Mouse (Mus musculus) erythroblast, adult 5-6 weeks (primary cell): Measurements from ENCODE around the gene Pram1. TPM values are rescaled to one million over a fixed set of nuclear protein-coding genes. Genes with fewer than 3 reads are reported as not detected.
"Not testable (repeated sequence)": the region's sequence is repeated elsewhere in the genome, so short reads cannot be mapped to it uniquely, and the experiment has no call there.

Experiments
- ATAC-seq: replicated peaks from 2 replicates; pipeline ENCODE4 v1.8.0; 2016; ENCODE audit warnings: moderate number of reproducible peaks, mild to moderate bottlenecking, moderate TSS enrichment, inconsistent platforms; ENCODE audit not compliant: poor library complexity, low FRiP score, severe bottlenecking
- total RNA-seq, 2 experiments: library from RNA; stranded (forward) in 1 of 2; stranded (reverse) in 1 of 2; fragments of 150-400 nt in 1 of 2; fragments of 200-764, 138-1000 nt in 1 of 2; gene quantifications; 2 replicates each; pipeline versions ENCODE4 v1.2.3 to v1.2.4; 2015 to 2017; ENCODE audit warnings: low replicate concordance in 2 of 2

The Pram1 gene
- 48.4 and 55.8 TPM in 2 replicates for total RNA-seq (2015; ENCODE audit: low replicate concordance)
- 6.3 and 12.6 TPM in 2 replicates for total RNA-seq (2017; ENCODE audit: low replicate concordance)

DNA sequence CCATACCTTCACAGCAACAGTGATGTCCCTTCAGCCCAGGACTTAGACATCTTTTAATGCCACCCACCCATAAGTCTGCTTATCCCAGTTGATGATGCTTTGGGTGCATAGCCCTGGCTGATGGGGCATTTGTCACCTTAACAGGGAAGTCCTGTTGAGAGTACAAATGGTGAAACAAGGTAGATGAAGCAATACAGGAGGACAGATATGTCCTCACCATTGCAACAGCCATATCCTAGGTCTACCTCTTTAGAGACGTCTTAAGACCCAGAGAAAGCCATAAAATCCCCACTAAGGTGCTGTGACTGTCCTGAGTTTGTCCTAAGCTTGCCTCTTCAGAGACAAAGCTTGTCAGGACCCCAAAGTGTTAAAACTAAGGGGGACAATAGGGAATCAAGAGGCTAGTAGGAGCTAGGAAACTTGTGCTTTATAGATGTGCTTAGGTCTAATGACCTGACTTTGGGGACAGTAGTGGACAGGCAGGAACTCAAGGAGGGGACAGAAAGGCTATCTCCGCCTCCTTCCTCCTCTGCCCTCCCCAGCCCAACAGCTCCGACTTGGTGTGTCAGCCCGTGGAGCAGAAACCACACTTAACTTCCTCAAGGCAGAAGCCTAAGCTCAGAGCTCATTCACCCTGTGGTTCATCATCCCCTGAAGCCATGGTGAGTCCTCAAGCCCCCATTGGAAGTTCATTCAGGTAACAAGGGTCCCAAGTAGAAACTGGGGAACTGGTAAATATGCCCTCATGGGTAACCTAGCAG is at the start of gene Pram1:
Pram1 (plus strand) TSS at position 541 of the 761 bp plus-strand sequence.
- ATAC-seq: no peak

DNA sequence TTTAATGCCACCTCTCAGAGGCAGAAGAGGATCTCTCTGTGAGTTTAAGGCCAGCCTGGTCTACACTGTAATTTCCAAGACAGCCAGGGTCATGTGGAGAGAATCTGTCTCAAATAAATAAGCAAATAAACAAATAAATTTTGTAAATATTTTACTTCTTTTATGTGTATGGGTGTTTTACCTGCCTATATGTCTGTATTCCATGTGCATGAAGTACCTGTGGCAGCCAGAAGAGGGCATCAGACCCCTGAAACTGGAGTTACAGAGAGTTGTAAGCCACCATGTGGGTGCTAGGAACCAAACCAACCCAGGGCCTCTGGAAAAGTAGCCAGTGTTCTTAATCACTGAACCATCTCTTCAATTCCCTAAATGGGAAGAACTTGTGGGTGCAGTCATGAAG is 40.6 kb upstream of the Pram1 start:
- ATAC-seq: no peak

DNA sequence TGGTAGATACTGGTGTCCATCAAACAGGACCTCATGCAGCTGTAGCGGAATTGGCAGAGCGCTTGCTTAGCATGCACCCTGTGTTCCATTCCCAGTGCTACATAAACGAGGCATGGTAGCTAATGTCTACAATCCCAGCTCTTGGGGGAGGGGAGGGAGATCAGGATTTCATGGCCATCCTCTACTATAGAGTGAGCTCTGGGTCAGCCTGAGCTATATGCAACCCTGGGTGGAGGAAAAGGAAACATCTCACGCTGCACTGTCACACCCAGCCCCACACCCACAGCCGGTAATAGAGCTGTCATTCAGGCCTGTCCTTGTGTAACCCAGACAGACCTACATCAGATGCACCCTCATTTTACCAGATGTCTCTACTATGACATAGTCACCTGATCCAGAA is 39.4 kb upstream of the Pram1 start:
- ATAC-seq: no peak

DNA sequence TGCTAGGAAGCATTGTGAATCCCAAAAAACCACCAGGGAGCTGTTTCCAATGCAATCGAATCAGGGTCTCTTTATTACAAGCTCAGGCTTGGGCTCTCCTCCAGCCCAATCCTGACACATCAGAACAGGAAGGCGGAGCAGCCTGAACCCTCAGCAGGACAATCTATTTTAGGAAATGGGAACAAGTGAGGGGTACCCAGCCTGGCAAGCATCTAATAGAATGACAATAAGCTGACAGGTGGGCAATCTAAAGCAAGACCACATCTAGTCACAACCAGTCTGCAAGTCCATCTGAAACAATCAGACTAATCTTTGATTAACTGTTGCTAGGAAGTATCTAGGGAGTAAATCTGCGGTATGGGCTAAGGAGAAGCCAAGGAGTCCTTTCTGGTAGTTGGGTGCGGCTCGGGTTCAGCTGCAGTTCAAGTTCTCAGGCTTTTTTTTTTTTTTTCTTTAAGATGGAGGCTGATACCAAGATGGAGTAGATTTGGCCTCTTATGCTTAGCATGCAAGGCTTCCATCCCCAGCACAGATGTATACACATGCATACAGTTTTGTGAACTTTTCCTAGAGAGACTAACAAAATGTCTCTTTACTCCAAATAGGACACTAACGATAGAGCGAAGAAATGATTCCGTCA is 37.9 kb upstream of the Pram1 start:
- ATAC-seq: no peak

DNA sequence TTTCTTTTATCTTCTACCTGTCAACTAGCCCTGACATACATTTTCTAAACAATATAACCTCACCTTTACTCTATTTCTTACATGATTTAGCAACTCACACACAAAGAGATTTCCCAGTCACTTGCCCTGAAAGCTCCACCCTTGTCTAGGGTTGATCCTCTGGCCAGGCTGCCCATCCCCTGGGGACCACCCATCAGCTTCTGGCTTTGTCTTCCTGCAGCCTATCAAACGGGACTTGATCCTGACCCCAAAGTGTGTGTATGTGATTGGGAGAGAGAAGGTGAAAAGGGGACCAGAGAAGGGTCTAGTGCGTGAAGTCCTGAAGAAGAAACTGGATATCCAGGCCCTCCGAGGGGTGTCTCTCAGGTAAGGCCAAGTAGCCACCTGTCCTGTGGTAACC is 37.0 kb upstream of the Pram1 start:
- ATAC-seq: no peak

DNA sequence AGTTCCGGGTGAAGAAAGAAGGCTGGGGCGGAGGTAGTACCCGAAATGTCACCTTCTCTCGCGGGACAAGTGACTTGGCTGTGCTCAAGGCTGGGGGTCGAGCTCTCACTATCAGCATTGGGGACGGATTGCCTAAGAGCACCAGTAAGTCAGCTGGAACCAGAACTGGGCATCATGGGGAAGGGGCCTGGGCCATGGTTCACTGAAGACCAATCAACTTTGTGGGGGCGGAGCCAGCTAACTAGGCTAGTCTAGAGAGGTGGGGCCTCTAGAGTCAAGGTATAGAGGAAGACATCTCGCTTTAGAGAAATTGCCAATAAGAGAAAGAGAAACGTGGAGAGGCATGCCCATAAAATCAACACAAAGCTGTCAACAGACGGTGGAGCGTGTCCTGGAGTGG is 35.9 kb upstream of the Pram1 start:
- no peak for ATAC-seq

DNA sequence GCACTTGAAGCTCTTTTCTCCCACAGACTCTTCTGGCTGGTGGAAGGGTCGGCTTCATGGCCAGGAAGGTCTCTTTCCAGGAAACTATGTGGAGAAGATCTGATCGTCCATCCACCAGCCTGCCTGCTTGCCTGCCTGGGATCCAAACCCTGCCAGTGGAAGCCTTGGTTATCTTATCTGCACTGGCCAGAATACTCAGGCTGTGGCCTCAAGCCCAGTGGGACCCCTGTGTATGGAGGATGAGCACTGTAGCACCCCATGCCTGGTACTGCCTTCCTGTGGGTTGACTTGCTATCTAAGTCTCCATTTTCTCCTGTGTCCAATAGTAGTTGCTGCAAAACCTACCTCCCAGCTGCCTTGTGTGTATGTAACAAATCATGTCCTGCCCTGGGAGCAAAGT is 30.6 kb upstream of the Pram1 start:
- no peak for ATAC-seq

DNA sequence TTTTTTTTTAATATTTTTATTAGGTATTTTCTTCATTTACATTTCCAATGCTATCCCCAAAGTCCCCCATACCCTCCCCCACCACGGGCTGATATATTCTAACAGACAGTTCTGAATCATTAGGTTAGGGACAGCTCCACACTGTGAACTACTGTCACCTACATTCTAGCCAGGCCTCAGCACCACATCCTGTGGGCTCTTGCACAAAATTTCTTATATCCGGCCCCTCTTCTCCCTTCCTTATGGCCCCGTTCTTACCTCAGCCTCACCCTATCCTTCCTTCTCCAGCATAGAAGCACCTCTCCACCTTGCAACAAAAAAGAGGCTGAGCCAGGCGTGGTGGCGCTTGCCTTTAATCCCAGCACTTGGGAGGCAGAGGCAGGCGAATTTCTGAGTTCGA is 27.3 kb upstream of the Pram1 start:
- no peak for ATAC-seq

DNA sequence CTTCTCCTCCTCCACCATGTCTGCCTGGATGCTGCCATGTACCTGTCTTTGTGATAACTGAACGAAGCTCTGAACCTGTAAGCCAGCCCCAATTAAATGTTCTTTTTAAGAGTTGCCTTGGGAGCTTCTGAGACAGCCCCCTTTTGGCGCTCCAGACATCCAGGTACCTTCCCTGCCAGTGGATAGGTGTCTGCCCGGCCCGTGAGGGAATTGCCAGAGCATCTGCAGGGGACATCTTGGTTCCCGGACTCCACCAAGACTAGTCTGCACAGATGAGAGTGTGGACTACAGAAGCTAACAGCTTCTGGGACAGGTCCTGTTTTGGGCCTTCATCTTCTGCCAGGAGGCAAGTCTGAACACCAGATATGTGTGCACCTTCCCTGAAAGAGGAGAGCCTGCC is 24.1 kb upstream of the Pram1 start:
- ATAC-seq: not testable (repeated sequence)

DNA sequence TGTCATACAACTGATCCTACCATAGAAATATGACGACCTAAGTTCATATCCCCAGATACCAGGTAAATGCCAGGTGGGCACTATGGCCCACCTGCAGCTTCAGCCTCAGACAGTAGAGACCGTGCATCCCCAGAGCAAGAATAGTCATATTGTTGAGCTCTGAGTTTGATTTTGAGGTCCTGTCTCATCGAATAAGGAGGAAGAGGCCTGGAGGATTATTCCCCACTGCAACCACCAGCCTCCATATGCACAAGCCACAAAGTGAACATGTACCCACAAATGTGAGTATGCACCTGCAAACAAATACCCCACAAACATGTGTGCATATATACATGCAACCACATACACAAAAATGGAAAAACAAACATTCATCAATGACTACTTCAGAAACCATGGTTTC is 10.6 kb upstream of the Pram1 start:
- ATAC-seq: no peak

DNA sequence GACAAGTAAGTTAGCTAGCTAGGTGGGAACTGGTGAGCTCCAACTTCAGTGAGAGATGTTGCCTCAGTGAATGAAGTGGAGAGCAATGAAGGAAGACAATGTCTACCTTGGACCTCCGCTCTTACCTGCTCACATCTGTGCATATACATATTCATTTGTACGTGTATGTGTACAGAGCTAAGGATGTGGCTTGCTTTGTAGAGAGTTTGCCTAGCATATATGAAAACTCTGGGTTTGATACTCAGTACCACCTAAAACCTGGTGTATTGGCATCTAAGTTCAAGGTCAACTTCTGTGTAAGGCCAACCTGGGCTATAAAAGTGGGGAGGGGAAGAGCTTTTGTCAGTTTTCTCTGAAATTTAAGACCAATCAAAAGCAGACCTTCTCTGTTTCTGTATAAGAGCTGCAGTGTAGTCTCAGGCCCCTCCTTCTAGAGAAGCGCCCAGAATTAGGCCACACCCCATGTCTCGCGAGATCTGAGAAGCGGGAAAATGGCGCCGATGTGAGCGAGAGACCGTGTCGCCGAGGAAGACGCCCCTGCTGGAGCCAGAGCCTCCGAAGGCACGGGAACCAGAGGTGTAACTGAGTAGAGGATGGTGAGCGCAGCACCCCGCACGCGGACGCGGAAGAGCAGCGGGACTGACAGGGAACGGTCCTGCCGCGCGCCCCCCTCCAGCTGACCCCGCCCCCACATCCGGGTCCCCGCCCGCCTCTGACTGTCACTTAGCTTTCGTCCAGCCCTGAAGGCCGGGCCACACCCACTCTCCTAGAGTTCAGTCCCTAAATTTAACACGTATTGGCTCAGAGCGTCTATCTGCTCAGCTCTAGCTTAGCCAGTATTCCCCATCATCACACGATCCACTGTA is 9.0 kb upstream of the Pram1 start, which contains the start of gene Zfp414:
Zfp414 (plus strand) TSS at position 470 of the 866 bp plus-strand sequence.
- ATAC-seq: peak; percentile 94

DNA sequence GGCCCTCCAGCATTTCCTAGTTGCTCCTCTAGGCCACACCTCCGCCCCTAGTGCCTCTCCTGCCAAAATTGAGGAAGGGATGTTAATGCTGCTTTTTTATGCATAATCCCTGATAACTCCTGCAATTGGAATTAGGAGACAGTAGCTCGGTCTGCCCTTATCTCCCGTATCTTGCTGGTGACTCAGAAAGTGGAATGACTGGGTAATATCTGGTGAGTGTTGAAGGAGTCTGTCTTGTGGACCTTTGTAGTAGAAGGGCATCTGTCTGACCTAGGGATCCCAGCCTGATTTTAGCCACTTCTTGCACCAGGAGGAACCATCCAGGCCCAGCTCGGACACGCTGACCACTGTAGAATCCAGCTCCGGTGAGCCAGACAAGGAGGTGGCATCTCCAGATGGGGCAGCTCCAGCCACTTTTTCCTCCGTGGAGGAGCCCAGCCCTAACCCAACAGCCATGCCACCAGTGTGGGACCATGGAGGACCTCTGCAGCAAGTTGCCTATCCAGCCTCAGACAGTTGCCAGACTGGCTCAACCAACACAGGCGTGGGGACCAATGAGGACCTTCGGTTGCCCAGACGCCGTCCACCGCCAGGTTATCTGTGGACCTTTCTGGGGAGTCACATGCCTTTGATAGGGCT is 8.2 kb upstream of the Pram1 start:
- ATAC-seq: peak; percentile 72

DNA sequence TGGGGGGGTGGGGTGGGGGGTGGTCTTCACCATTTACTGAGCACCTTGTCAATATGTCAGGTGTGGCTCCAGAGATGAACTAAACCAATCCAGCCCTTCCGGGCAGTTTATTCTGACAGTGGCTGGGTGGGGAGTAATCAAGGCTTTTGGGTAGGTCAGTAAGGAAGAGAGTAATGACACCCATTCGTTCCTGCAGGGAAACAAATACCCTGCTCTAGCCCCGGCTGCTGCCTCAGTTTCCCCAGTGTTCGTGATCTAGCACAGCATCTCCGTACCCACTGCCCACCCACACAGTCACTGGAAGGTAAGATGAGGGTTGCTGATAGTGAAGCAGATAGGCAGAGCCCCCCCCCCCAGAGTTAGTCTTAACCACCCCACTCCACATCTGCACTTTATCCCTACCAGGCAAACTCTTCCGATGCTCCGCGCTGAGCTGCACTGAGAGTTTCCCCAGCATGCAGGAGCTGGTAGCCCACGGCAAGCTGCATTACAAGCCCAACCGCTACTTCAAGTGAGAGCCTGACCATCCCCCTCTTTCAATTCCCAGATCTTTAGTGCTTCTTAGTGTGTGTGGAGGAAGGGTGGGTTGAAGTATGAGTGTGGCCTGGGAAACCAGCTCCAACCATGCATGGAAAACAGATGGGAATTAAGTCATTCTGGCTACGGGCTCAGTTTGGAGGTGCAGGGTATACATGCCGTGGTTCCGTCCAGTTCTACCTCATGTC is 7.5 kb upstream of the Pram1 start:
- ATAC-seq: no peak

DNA sequence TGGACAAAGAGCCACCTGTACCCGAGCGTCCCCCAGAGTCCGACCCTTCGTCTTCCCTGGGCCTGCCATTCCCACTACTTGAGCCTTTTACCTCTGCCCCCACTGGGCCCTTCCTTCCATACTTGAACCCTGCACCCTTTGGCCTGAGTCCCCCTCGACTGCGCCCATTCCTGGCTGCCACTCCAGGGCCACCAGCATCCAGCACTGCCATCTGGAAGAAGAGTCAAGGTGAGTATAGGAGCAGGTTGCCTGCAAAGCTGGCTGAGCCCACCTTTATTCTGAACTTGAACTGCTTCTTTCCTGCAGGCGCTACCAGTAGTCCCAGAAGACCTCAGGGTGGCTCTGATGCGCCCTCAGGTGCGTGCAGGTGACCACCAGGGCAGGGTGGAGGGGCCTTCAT is 6.6 kb upstream of the Pram1 start:
- ATAC-seq: no peak

DNA sequence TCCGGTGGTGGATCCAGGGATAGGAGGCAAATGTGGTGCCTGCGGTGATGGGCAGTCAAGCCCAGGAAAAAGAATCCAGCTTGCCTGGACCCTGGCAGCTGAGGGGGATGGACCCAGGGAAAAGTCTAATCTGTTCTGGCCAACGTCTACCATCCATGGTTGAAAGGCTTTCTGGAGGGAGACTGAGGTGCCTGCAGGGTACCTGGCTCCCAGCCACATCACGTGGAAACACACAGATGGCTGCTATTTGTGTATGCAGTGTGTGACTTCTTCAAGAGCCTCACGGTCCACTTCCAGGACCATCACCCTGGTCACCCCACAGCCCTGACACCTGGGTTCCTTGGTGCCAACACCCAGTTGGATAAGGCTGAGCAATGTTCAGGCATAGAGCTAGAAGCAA is 6.1 kb upstream of the Pram1 start:
- ATAC-seq: no peak

DNA sequence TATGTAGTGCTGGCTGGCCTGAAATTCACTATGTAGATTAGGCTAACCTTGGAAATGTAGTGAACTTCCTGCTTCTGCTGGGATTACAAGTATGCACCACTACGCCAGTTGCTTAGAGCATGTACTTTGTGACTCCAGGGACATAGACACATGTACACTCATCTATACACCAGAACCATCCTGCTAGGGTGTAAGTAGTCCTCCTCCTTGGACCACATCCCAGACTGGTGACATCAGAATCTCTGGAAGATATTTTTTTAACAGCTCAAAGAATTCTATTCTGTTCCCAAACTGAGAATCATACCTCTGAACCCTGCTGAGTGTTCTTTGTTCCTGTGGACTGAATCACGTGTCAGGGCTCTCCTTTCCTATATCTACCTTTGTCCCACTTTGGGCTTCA is 818 bp upstream of the Pram1 start:
- no peak for ATAC-seq

DNA sequence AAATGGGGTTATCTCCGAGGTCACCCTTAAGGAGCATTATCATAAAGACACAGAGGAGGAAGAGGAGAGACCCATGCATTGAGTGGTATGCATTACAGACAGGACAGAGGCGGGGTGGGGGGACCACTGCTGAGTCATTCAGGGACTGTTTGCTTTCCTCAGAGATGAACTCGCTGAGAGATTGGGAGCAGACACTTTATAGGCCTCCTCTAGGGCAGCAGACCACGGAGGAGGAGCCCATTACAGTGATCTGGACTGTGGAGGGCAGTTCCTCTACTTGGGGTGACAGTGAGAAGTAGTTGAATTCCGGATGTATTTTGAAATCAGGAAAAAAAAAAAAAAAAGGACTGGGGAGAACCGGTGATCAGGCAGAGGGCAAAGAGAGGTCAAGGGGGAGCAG is 1.9 kb downstream of the Pram1 start:
- ATAC-seq: no peak

DNA sequence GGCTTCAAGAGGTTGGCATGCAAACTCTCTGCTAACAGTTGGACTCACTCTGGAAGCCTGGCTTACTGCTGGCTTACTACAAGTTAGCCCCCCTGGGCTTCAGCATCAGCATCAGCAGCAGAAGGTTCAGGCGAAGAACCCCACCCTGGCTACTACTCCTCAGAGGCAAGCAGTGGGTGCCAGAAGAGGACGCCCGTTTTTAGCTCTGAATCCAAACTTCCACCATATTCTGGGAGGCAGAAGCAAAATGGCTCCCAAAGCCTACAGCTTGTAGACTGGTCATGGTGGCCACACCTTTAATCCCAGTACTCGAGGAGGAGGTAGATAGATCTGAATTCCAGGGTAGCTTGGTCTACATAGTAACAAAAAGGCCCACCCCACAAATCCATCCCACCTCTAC is 6.2 kb downstream of the Pram1 start:
- no peak for ATAC-seq

DNA sequence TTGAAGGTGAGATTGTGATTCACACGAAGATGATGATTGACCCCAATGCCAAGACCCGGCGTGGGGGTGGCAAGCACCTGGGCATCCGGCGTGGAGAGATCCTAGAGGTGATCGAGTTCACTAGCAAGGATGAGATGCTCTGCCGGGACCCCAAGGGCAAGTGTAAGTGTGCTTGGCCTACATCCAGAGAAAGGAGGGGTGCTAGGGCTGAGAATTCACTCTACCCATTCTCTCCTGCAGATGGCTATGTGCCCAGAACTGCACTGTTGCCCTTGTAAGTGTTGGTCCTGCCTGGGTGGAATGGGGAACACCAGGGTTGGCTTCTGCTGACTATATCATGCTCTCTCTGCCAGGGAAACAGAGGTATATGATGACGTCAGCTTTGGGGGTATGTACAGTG is 7.2 kb downstream of the Pram1 start:
- ATAC-seq: no peak
